Mouse (Mus musculus): ENCODE results near the gene Fbf1. TPM values are rescaled to one million over a fixed set of nuclear protein-coding genes. Genes with fewer than 3 reads are reported as not detected.

Gene Fbf1
- polyA plus RNA-seq, 1 experiment from 2014 or later: 36.8 TPM

DNA sequence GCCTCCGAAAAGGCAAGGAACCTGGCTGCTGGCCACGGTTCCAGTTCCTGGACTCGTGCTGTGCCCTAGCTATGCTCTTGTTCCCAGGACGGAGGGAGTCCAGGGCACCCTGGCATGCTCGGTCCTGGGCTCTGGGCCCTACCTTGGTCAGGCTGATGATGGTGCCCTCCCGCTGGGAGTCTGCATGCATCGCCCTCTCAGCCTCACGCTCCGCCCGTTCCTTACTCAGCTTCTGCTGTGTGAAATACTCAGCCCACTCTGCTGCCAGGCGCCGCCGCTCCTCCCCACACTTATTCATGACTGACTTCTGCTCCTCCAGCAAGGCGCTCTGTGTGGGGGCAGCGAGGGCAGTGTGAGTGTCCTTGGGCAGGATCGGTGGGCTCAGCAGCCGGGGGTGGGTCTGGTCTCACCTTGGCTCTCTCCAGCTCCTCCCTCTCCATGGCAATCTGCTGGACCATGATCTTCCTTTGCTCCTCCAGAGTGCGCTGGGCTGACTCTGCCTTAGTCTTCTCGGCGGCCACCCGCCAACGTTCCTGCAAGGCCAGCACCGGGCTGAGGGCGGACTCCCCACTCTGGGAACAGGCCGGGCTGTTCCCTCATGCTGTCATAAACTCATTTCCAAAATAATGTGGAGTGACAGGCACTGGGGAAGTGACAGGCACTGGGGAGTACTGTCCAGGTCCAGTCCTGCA lies 21.5 kb downstream of the Fbf1 start:
- Histone ChIP-seq H3K4me2 (replicated peaks; ENCODE audit: low read depth, low read length) (no peak overlapping the region), H3K36me3 (ENCODE audit: control insufficient read depth, insufficient read depth, low read length) (peaks cover 92% of the 10 kb centered on the region), H3K9ac (ENCODE audit: low read depth, low read length) (no peak overlapping the region), H3K27ac (ENCODE audit: low read depth, low read length) (no peak overlapping the region), H3K9me3 (ENCODE audit: control insufficient read depth, low read length) (no peaks in the 10 kb centered on the region), H3K27me3 (ENCODE audit: control insufficient read depth, insufficient read depth, low read length) (no peaks in the 10 kb centered on the region), H3K4me3 (ENCODE audit: low read length) (no peak overlapping the region), H3K4me1 (ENCODE audit: control insufficient read depth, insufficient read depth, low read length) (no peaks in the 10 kb centered on the region)
- 76% methylated on average over 25 of the region's 25 CpGs for WGBS
- no peak for ATAC-seq (ENCODE audit: low FRiP score, low TSS enrichment)

DNA sequence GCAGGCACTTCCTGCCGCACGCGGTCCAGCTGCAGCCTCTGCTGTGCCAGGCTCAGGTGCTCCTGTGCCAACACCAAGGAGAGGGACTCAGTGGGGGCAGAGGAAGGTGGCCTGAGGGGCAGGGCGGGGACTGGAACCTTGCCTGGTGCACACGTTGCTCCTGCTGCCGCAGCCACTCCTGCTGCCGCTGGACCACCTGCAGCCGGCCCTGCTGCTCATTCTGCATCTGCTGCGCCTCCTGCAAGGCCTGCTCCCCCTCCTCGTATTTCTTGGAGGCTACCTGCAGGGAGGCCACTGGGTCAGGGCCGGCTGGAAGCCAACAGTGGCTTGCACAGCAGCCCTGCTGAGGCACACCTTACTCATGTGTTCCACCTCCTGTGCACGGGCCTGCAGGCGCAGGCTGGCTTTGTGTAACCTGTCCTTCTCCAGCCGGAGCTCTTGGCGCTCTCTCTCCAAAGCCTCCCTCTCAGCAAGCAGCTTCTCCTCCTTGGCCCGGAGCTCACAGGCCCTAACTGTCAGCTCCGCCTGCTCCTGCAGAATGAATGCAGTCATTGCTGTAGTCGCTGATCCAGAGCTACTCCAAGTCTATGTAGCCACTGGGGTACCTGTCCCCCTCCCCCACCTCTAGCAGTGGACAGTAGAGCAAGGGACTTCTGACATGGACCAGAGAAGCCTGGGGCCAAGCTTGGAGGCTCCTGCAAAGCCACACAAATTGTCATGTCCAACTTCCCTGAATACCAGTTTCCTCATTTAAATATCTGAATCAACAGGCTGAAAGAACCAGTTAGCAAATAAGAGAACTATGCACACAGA lies 22.3 kb downstream of the Fbf1 start:
- no peak overlapping the region for H3K4me2 ChIP-seq (replicated peaks; ENCODE audit: low read depth, low read length)
- no peak overlapping the region for H3K4me3 ChIP-seq (ENCODE audit: low read length)
- no peaks in the 10 kb centered on the region for H3K9me3 ChIP-seq (ENCODE audit: control insufficient read depth, low read length)
- WGBS: 71% methylated on average over 18 of the region's 18 CpGs
- H3K9ac ChIP-seq (ENCODE audit: low read depth, low read length): no peak overlapping the region
- ATAC-seq (ENCODE audit: low FRiP score, low TSS enrichment): no peak
- peaks cover 85% of the 10 kb centered on the region for H3K36me3 ChIP-seq (ENCODE audit: control insufficient read depth, insufficient read depth, low read length)
- no peak overlapping the region for H3K27ac ChIP-seq (ENCODE audit: low read depth, low read length)
- no peaks in the 10 kb centered on the region for H3K27me3 ChIP-seq (ENCODE audit: control insufficient read depth, insufficient read depth, low read length)
- H3K4me1 ChIP-seq (ENCODE audit: control insufficient read depth, insufficient read depth, low read length): no peaks in the 10 kb centered on the region

DNA sequence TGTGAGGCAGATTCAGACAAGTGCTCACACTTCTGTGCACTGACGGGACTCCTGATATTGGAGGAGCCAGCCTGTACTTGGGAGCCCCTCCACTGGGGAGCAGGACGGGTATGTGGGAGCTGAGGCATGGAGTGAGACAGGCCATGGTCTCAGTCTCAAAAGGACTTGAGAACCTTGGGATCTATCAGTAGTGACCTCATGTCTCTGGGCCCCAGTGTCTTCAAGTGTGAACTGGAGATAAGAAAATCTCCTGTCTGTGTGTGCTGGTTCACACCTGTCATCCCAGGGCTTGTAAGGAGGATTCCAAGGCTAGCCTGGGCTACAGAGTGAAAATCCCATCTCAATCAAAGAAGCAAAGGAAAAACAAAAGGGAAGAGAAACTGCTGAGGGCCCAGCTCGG lies 24.5 kb downstream of the Fbf1 start:
- no peak overlapping the region for H3K9ac ChIP-seq (ENCODE audit: low read depth, low read length)
- ATAC-seq (ENCODE audit: low FRiP score, low TSS enrichment): no peak
- no peak overlapping the region for H3K4me2 ChIP-seq (replicated peaks; ENCODE audit: low read depth, low read length)
- 91% methylated on average over 3 of the region's 3 CpGs for WGBS
- H3K27ac ChIP-seq (ENCODE audit: low read depth, low read length): no peak overlapping the region
- H3K27me3 ChIP-seq (ENCODE audit: control insufficient read depth, insufficient read depth, low read length): no peaks in the 10 kb centered on the region
- H3K4me3 ChIP-seq (ENCODE audit: low read length): no peak overlapping the region
- H3K9me3 ChIP-seq (ENCODE audit: control insufficient read depth, low read length): no peaks in the 10 kb centered on the region
- H3K4me1 ChIP-seq (ENCODE audit: control insufficient read depth, insufficient read depth, low read length): no peaks in the 10 kb centered on the region
- H3K36me3 ChIP-seq (ENCODE audit: control insufficient read depth, insufficient read depth, low read length): peaks cover 65% of the 10 kb centered on the region

DNA sequence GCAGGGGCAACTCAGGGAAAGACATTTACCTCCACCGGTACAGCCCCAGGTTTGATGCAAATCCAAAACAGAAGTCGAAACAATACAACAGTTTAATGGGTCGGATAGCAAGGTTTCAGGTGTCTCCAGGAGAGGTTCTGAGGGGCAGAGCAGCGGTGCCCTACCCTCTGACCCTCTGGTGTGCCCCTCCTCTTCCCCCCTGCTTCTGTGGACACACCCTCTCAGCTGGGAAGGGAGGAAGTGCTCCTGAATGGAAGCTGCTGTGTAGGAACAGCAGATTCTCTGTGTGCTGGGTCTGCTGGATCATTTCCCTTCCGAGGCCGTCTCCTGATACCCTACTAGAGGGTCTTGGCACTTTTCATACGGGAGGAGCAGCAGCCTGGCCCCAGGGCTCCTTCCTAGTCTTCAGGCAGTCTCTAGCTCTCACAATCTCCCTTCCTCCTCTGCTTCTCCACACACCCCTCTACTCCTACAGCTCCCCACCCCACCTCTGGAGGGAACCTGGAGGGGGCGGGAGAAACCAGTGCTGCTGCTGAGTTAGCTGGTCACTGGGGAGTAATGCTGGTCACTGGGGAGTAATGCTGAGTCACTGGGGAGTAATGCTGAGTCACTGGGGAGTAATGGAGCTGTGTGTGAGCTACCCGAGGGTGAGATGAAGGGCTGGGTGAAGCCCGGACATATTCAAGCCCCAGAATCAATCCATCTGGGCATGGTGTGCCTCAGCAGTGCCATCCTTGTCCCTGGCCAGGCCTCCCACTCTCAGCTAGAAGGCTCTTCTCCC lies 25.6 kb downstream of the Fbf1 start:
- Histone ChIP-seq H3K27me3 (ENCODE audit: control insufficient read depth, insufficient read depth, low read length) (no peaks in the 10 kb centered on the region), H3K9me3 (ENCODE audit: control insufficient read depth, low read length) (no peaks in the 10 kb centered on the region), H3K4me1 (ENCODE audit: control insufficient read depth, insufficient read depth, low read length) (peaks cover 5% of the 10 kb centered on the region; the same call in 1 of the 2 replicates), H3K4me2 (replicated peaks; ENCODE audit: low read depth, low read length) (no peak overlapping the region), H3K36me3 (ENCODE audit: control insufficient read depth, insufficient read depth, low read length) (peaks cover 55% of the 10 kb centered on the region), H3K4me3 (ENCODE audit: low read length) (no peak overlapping the region), H3K9ac (ENCODE audit: low read depth, low read length) (no peak overlapping the region), H3K27ac (ENCODE audit: low read depth, low read length) (no peak overlapping the region)
- no peak for ATAC-seq (ENCODE audit: low FRiP score, low TSS enrichment)
- 69% methylated on average over 10 of the region's 10 CpGs for WGBS

DNA sequence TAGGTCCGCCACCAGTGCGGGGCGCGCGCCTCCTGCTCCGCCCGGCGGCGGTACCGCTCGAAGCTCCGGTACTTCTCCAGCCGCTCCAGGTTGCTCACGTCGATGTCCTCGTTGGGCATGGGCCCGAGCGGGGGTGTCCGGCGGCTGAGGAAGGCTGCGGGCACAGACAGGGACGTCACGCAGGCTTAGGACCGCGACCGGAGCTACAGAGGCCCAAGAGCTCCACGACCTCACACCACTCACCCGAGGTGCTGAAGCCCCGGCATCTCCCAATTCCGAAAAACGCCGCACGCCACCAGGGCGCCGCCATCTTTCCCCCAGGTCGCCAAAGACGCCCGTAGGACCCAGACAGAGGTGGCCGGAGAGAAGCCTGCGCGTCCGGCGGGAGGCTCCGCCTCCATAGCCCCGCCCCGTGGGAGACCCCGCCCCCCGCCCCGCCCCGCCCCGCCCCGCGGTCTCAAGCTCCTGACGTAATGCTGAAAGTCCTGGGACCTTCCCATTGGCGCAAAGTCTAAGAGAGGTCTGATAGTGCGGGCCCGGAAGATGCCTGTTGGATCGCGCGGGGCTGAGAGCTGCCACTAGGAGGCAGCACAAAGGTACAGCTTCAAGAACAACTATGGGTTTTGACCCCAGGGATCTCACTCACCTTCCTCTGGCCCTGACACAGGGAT lies 29.4 kb downstream of the Fbf1 start, which contains the start of gene Mrpl38:
Gene Mrpl38 (minus strand): TSS at position 401 of the 671 bp plus-strand sequence.
- Histone ChIP-seq H3K9me3 (ENCODE audit: control insufficient read depth, low read length) (no peaks in the 10 kb centered on the region), H3K4me2 (replicated peaks; ENCODE audit: low read depth, low read length) (peak within 1 kb of the TSS; percentile 71), H3K27me3 (ENCODE audit: control insufficient read depth, insufficient read depth, low read length) (no peaks in the 10 kb centered on the region), H3K36me3 (ENCODE audit: control insufficient read depth, insufficient read depth, low read length) (peaks cover 46% of the 10 kb centered on the region), H3K9ac (ENCODE audit: low read depth, low read length) (peak within 1 kb of the TSS; percentile 84), H3K27ac (ENCODE audit: low read depth, low read length) (peak within 1 kb of the TSS; percentile 76), H3K4me3 (ENCODE audit: low read length) (peak within 1 kb of the TSS; percentile 98), H3K4me1 (ENCODE audit: control insufficient read depth, insufficient read depth, low read length) (peaks cover 5% of the 10 kb centered on the region; the same call in 1 of the 2 replicates)
- WGBS: under 1% methylated on average over 60 of the region's 60 CpGs
- ATAC-seq (ENCODE audit: low FRiP score, low TSS enrichment): peak; percentile 96

DNA sequence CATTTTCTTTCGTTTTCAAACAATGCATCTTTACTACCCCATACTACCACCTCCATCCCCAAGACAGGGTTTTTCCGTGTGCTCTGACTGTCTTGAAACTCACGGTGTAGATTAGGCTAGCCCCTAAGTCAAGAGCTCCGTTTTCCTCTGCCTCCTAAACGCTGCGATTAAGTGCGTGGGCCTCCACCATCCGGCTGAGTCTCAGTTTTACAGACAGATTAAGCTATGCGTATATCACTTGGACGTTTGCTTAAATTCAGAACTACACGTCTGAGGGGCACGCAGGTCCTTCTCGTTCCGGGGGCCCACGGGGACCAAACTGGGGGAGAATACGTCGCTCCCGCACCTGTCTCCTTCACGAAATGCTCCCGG lies 29.9 kb downstream of the Fbf1 start:
- no peaks in the 10 kb centered on the region for H3K27me3 ChIP-seq (ENCODE audit: control insufficient read depth, insufficient read depth, low read length)
- no peaks in the 10 kb centered on the region for H3K9me3 ChIP-seq (ENCODE audit: control insufficient read depth, low read length)
- under 1% methylated on average over 20 of the region's 20 CpGs for WGBS
- peaks cover 43% of the 10 kb centered on the region for H3K36me3 ChIP-seq (ENCODE audit: control insufficient read depth, insufficient read depth, low read length)
- H3K4me2 ChIP-seq (replicated peaks; ENCODE audit: low read depth, low read length): peak overlapping the region; percentile 71
- H3K9ac ChIP-seq (ENCODE audit: low read depth, low read length): peak overlapping the region; percentile 84
- H3K4me3 ChIP-seq (ENCODE audit: low read length): peak overlapping the region; percentile 98
- no peak for ATAC-seq (ENCODE audit: low FRiP score, low TSS enrichment)
- H3K4me1 ChIP-seq (ENCODE audit: control insufficient read depth, insufficient read depth, low read length): peaks cover 5% of the 10 kb centered on the region; the same call in 1 of the 2 replicates
- peak overlapping the region; percentile 76 for H3K27ac ChIP-seq (ENCODE audit: low read depth, low read length)

DNA sequence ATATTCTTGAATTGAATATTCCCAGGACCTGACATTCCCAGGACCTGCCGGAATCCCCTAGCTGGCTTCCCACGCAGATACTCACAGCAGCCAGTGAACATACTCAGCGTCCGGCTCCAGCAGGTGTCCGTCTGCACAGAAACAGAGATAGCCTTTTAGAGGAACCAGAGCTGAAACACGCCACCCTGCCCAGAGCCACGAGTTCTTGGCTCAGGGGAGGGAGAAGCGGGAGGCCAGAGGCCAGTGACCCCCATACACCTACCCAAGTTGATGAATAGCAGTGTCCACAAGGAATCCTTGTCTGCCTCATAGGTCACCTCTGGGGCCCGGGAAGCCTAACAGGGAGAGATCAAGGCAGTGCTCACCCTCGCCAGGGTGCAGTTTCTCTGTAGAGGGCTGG lies 33.8 kb downstream of the Fbf1 start:
- Histone ChIP-seq H3K4me1 (ENCODE audit: control insufficient read depth, insufficient read depth, low read length) (peaks cover 8% of the 10 kb centered on the region; the same call in 1 of the 2 replicates), H3K9ac (ENCODE audit: low read depth, low read length) (no peak overlapping the region), H3K4me3 (ENCODE audit: low read length) (no peak overlapping the region), H3K27ac (ENCODE audit: low read depth, low read length) (no peak overlapping the region), H3K27me3 (ENCODE audit: control insufficient read depth, insufficient read depth, low read length) (no peaks in the 10 kb centered on the region), H3K36me3 (ENCODE audit: control insufficient read depth, insufficient read depth, low read length) (peaks cover 40% of the 10 kb centered on the region), H3K9me3 (ENCODE audit: control insufficient read depth, low read length) (no peaks in the 10 kb centered on the region), H3K4me2 (replicated peaks; ENCODE audit: low read depth, low read length) (no peak overlapping the region)
- WGBS: 80% methylated on average over 10 of the region's 10 CpGs
- no peak for ATAC-seq (ENCODE audit: low FRiP score, low TSS enrichment)

DNA sequence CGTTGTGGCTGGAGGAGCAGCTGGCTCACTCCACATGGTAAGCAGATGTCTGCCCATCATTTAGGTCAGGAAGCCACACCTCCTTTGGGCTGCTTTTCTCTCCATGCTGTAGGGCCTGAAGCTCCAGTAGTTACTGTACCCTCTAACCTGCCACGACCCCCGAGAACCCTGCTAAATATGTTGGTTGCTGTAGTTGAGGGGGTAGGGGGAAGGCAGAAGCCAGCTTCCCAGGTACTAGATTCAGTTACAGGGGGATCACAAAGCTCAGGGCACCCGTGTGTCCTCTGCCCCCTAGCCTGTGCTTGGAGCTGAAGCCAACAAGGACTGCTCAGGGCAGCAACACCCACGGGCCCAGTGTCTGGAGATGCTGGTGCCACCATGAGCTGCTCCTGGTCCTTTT lies 34.5 kb downstream of the Fbf1 start:
- no peaks in the 10 kb centered on the region for H3K27me3 ChIP-seq (ENCODE audit: control insufficient read depth, insufficient read depth, low read length)
- H3K27ac ChIP-seq (ENCODE audit: low read depth, low read length): no peak overlapping the region
- H3K4me3 ChIP-seq (ENCODE audit: low read length): no peak overlapping the region
- H3K9ac ChIP-seq (ENCODE audit: low read depth, low read length): no peak overlapping the region
- WGBS: 84% methylated on average over 5 of the region's 5 CpGs
- H3K4me2 ChIP-seq (replicated peaks; ENCODE audit: low read depth, low read length): no peak overlapping the region
- H3K9me3 ChIP-seq (ENCODE audit: control insufficient read depth, low read length): no peaks in the 10 kb centered on the region
- H3K36me3 ChIP-seq (ENCODE audit: control insufficient read depth, insufficient read depth, low read length): peaks cover 40% of the 10 kb centered on the region
- no peak for ATAC-seq (ENCODE audit: low FRiP score, low TSS enrichment)
- H3K4me1 ChIP-seq (ENCODE audit: control insufficient read depth, insufficient read depth, low read length): peaks cover 8% of the 10 kb centered on the region; the same call in 1 of the 2 replicates

All from kidney, embryonic 14.5 days (tissue).